Mouse (Mus musculus): ENCODE measurements around the gene Vps33a. TPM values are rescaled to one million over a fixed set of nuclear protein-coding genes. Genes with fewer than 3 reads are reported as not detected.

Gene Vps33a
- polyA plus RNA-seq, 1 experiment from 2014 or later = 34.5 TPM

- Histone ChIP-seq H3K4me3 (no peak overlapping the region), H3K27me3 (ENCODE audit: poor library complexity, severe bottlenecking) (peaks cover 3% of the 10 kb centered on the region; the same call in 1 of the 2 replicates), H3K27ac (no peak overlapping the region), H3K9me3 (no peaks in the 10 kb centered on the region), H3K4me1 (peaks cover 14% of the 10 kb centered on the region), H3K36me3 (replicated peaks) (no peaks in the 10 kb centered on the region)
- WGBS = 87% methylated on average over 11 of the region's 11 CpGs
- no peak for DNase-seq (ENCODE audit: extremely low spot score, low spot score)
These were observed 85.0 kb downstream of the Vps33a start for GRCm38 (mm10) chr5:123487659-123488395.

Small RNA genes lying within 50 kb of the gene (microRNA-seq; reads per million reads assigned to microRNA genes)
- gene Mir7647 = 2.7 reads per million

Other genes starting within 250 kb of the Vps33a start
- gene Bcl7a, start 229.2 kb downstream of the Vps33a start, polyA plus RNA-seq (2016; fragmentation: Nextera tagmentation; extraction: Ambion mirVana) = 38.4 and 41.8 TPM in 2 replicates
- gene Mlxip, start 178.2 kb downstream of the Vps33a start, polyA plus RNA-seq (2016; fragmentation: Nextera tagmentation; extraction: Ambion mirVana) = 16.7 and 17.9 TPM in 2 replicates
- not detected in 2 replicates for gene Lrrc43, start 83.7 kb downstream of the Vps33a start, polyA plus RNA-seq (2016; fragmentation: Nextera tagmentation; extraction: Ambion mirVana)
- not detected in 2 replicates for gene Il31, start 83.5 kb downstream of the Vps33a start, polyA plus RNA-seq (2016; fragmentation: Nextera tagmentation; extraction: Ambion mirVana)
- 1.1 and 1.7 TPM in 2 replicates for gene B3gnt4, start 62.6 kb downstream of the Vps33a start, polyA plus RNA-seq (2016; fragmentation: Nextera tagmentation; extraction: Ambion mirVana)
- gene Diablo, start 48.9 kb downstream of the Vps33a start, polyA plus RNA-seq (2016; fragmentation: Nextera tagmentation; extraction: Ambion mirVana) = 148 TPM in 2 replicates
- gene Gm49027, start 47.5 kb downstream of the Vps33a start, polyA plus RNA-seq (2016; fragmentation: Nextera tagmentation; extraction: Ambion mirVana) = 0.47 TPM in 1 of 2 replicates, not detected in the other
- 55.6 and 55.8 TPM in 2 replicates for gene Clip1, start 111.6 kb upstream of the Vps33a start, polyA plus RNA-seq (2016; fragmentation: Nextera tagmentation; extraction: Ambion mirVana)
- gene Zcchc8, start 148.1 kb upstream of the Vps33a start, polyA plus RNA-seq (2016; fragmentation: Nextera tagmentation; extraction: Ambion mirVana) = 90.6 and 92.2 TPM in 2 replicates
- gene Rsrc2, start 176.4 kb upstream of the Vps33a start, polyA plus RNA-seq (2016; fragmentation: Nextera tagmentation; extraction: Ambion mirVana) = 130 and 137 TPM in 2 replicates
- 51.3 and 52.1 TPM in 2 replicates for gene Kntc1, start 176.7 kb upstream of the Vps33a start, polyA plus RNA-seq (2016; fragmentation: Nextera tagmentation; extraction: Ambion mirVana)

Measured in forebrain, embryonic 10.5 days (tissue).